In the genomic region with DNA sequence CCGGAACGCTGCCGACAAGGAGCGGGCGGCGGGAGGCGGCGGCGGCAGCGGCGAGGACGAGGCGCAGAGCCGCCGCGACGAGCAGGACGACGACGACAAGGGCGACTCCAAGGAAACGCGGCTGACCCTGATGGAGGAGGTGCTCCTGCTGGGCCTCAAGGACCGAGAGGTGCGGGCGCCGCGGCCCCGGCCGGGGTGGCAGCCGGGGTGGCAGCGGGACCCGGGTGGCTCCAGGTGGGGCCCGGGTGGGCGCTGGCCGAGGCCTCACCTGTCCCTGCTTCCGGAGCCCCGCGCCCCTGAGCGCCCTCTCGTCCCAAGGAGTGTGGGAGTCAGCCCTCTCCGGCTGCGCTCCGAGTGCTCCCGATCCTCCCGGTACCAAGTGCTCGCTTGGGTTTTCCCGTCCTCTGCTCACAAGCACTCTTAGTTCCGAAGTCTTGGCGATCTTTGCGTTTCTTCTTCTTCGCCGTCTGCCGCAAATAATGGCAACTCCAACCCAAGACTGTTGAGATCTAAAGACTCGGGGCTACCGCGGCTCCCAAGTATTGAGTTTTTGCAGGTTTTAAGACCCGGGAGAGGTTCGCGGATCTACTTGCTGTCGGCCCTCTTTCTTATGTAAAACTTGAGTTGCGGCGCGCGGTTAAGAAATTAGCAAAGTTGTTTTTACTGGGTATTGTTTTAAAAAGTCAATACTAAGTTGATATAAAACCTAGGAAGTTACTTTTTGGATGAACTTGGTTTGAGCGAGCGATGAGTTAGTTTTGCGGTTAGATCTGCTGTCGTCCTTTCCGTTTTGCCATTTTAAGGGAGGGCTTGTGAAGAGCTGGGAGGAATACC, we compare ENCODE assay signal across 8 mouse cellular contexts. TPM values are rescaled to one million over a fixed set of nuclear protein-coding genes. Genes with fewer than 3 reads are reported as not detected.
DNase-seq lines count a peak whose midpoint lies in the region; ATAC-seq lines count a peak whose summit lies in the region.

A gene (minus strand): TSS at position 112 of the 834 bp plus-strand sequence.

- peak within 1 kb of the TSS; percentile 91 for H3K9ac ChIP-seq in forebrain, embryonic 15.5 days (replicated peaks)
- H3K9ac ChIP-seq in hindbrain, embryonic 12.5 days: peak within 1 kb of the TSS; percentile 99

- intact Hi-C loops in left cerebral cortex, postnatal 36 days (cut with DNase I): loop anchor here (5.0 to 10.0 kb wide), 3 partner anchors 50 to 207 kb away; a partner anchor contains a TSS

- H3K4me3 ChIP-seq in forebrain, embryonic 15.5 days: peak within 1 kb of the TSS; percentile 93
- peak within 1 kb of the TSS; percentile 98 for H3K4me3 ChIP-seq in hindbrain, embryonic 12.5 days

- peak within 1 kb of the TSS; percentile 94 for H3K27ac ChIP-seq in forebrain, embryonic 15.5 days (replicated peaks)
- H3K27ac ChIP-seq in hindbrain, embryonic 12.5 days: peak within 1 kb of the TSS; percentile 96

- peak; percentile 47 for ATAC-seq in forebrain, embryonic 15.5 days (replicated peaks)
- ATAC-seq in hindbrain, embryonic 12.5 days (ENCODE audit: low FRiP score): peak; percentile 36

- peaks cover 4% of the 10 kb centered on the region; the same call in 1 of the 2 replicates for H3K27me3 ChIP-seq in forebrain, embryonic 15.5 days
- peaks cover 17% of the 10 kb centered on the region; the same call in 1 of the 2 replicates for H3K27me3 ChIP-seq in hindbrain, embryonic 12.5 days

- WGBS in forebrain, embryonic 15.5 days: under 1% methylated on average over 60 of the region's 70 CpGs
- WGBS in hindbrain, embryonic 12.5 days: under 1% methylated on average over 68 of the region's 70 CpGs

- H3K9me3 ChIP-seq in forebrain, embryonic 15.5 days: no peaks in the 10 kb centered on the region
- no peaks in the 10 kb centered on the region for H3K9me3 ChIP-seq in hindbrain, embryonic 12.5 days (replicated peaks)

- H3K36me3 ChIP-seq in forebrain, embryonic 15.5 days: no peaks in the 10 kb centered on the region
- no peaks in the 10 kb centered on the region for H3K36me3 ChIP-seq in hindbrain, embryonic 12.5 days

- H3K4me2 ChIP-seq in forebrain, embryonic 15.5 days (replicated peaks): peak within 1 kb of the TSS; percentile 65
- H3K4me2 ChIP-seq in hindbrain, embryonic 12.5 days (replicated peaks): peak within 1 kb of the TSS; percentile 70

- DNase-seq in gastrocnemius, adult 18-20 months (ENCODE audit: low spot score): peak; percentile 37
- no peak for DNase-seq in gastrocnemius, postnatal 10 days
- DNase-seq in brain, adult 2 months (ENCODE audit: low read depth, low spot score): peak; percentile 56
- peak; percentile 37 to 50 for DNase-seq in left cerebral cortex, postnatal 36 days (ENCODE audit: low spot score in 2 of 2)
- DNase-seq in mesoderm, embryonic 11.5 days (ENCODE audit: low read depth, low spot score): peak; percentile 25
- DNase-seq in spleen, postnatal 10 days (ENCODE audit: low spot score in 2 of 2): peak; percentile 63 to 71

- H3K4me1 ChIP-seq in forebrain, embryonic 15.5 days: peaks cover 30% of the 10 kb centered on the region
- peaks cover 25% of the 10 kb centered on the region for H3K4me1 ChIP-seq in hindbrain, embryonic 12.5 days

RNA-seq across cellular contexts. Expression of the gene that starts here (rescaled TPM):
- under 1 TPM; 0.76 to 0.78 TPM for total RNA-seq in gastrocnemius, adult 18-20 months (2021)
- total RNA-seq in gastrocnemius, postnatal 10 days (2021): not detected
- polyA plus RNA-seq in forebrain, embryonic 15.5 days (2015; fragmentation: Nextera tagmentation; extraction: Ambion mirVana): 0.80 and 0.91 TPM in 2 replicates
- polyA plus RNA-seq in hindbrain, embryonic 12.5 days (2016; fragmentation: Nextera tagmentation; extraction: Ambion mirVana): 0.80 and 1.1 TPM in 2 replicates
- 1 to 10 TPM; 1.0 to 1.1 TPM for total RNA-seq in left cerebral cortex, postnatal 36 days (2021)

Comparison
In these comparisons a context has a peak if more than half of its experiments do, and no peak if none do; other contexts are left out.
1. Peak in DNase-seq in gastrocnemius, adult 18-20 months; RNA of the gene not detected or under 1 TPM.
2. Peak in ATAC-seq, H3K4me3 ChIP-seq, H3K27ac ChIP-seq, H3K9ac ChIP-seq and H3K4me2 ChIP-seq in forebrain, embryonic 15.5 days; RNA of the gene not detected or under 1 TPM.